Mouse (Mus musculus) lung, postnatal 0 days (tissue): ENCODE measurements at regions not wholly inside any gene's neighbourhood (a gene's known extent, or its start where the extent isn't known, plus 50 kb on each side); places are given as distances from the start of the nearest gene placed in this dataset.
"Not testable (repeated sequence)": the region's sequence is repeated elsewhere in the genome, so short reads cannot be mapped to it uniquely, and the experiment has no call there.

Experiments
- ATAC-seq: fragments of 200-750 bp; cut with Nextera tagmentation; 2 replicates; pipeline ENCODE4 v1.8.0; 2017; ENCODE audit warnings: moderate library complexity
- DNase-seq: peaks from one replicate; pipeline ENCODE4 v3.0.0-alpha.2; 2016; ENCODE audit warnings: low spot score
- H3K27ac ChIP-seq: fragments of 300-500 bp; sonication (generic); 2 replicates; pipeline ENCODE4 v1.5.1; 2014; ENCODE audit warnings: antibody characterized with exemption, mild to moderate bottlenecking, low read length, mixed read lengths
- H3K27me3 ChIP-seq: fragments of 300-500 bp; sonication (generic); replicated peaks from 2 replicates; pipeline ENCODE4 v1.6.1; 2014; ENCODE audit warnings: low read length, mixed read lengths; ENCODE audit not compliant: insufficient read depth
- H3K36me3 ChIP-seq: fragments of 300-500 bp; sonication (generic); 2 replicates; pipeline ENCODE4 v1.6.1; 2014; ENCODE audit warnings: low read length, mixed read lengths; ENCODE audit not compliant: insufficient read depth
- H3K4me1 ChIP-seq: fragments of 300-500 bp; sonication (generic); 2 replicates; pipeline ENCODE4 v1.6.1; 2014; ENCODE audit warnings: antibody characterized with exemption, low read depth, low read length, mixed read lengths; ENCODE audit not compliant: insufficient read depth
- H3K4me2 ChIP-seq: fragments of 300-500 bp; sonication (generic); replicated peaks from 2 replicates; pipeline ENCODE4 v1.6.1; 2014; ENCODE audit warnings: low read depth, mild to moderate bottlenecking, low read length, moderate library complexity, mixed read lengths
- H3K4me3 ChIP-seq: fragments of 300-500 bp; sonication (generic); 2 replicates; pipeline ENCODE4 v1.5.1; 2014; ENCODE audit warnings: low read depth, low read length
- H3K9ac ChIP-seq: fragments of 300-500 bp; sonication (generic); replicated peaks from 2 replicates; pipeline ENCODE4 v1.6.1; 2014; ENCODE audit warnings: low read depth, mild to moderate bottlenecking
- H3K9me3 ChIP-seq: fragments of 300-500 bp; sonication (generic); 2 replicates; pipeline ENCODE4 v1.6.1; 2016; ENCODE audit warnings: low read length, mixed read lengths
- CTCF ChIP-seq: IDR thresholded peaks from 2 replicates; pipeline ENCODE4 v1.5.1; 2016; ENCODE audit warnings: antibody characterized with exemption, mild to moderate bottlenecking
- EP300 ChIP-seq: IDR thresholded peaks from 2 replicates; pipeline ENCODE4 v1.6.1; 2016; ENCODE audit warnings: antibody characterized with exemption, mild to moderate bottlenecking, control low read depth
- WGBS: fragments of 180-500 bp; shearing (Covaris S2); extraction: QIAGEN DNeasy Blood & Tissue Kit; methylation state at CpG from one replicate; pipeline ENCODE4 v1.1.7; 2014; 5-methylcytosine and 5-hydroxymethylcytosine counted together

- no peak for DNase-seq
- WGBS = 39% methylated on average over 2 of the region's 2 CpGs
Observed at GRCm38 (mm10) chr8:37227091-37227490, 233.7 kb downstream of the AI429214 start.

GRCm38 (mm10) chr8:37237306-37237705 lies 243.9 kb downstream of the AI429214 start:
- 81% methylated on average over 2 of the region's 2 CpGs for WGBS
- H3K4me1 ChIP-seq = no peaks in the 10 kb centered on the region
- no peak overlapping the region for H3K9ac ChIP-seq
- DNase-seq = no peak
- H3K27me3 ChIP-seq = no peaks in the 10 kb centered on the region
- no peaks in the 10 kb centered on the region for H3K9me3 ChIP-seq
- H3K4me2 ChIP-seq = no peak overlapping the region
- no peak for ATAC-seq
- TF ChIP-seq EP300 = no peak
- no peak for TF ChIP-seq CTCF
- no peak overlapping the region for H3K4me3 ChIP-seq
- H3K27ac ChIP-seq = no peak overlapping the region
- no peaks in the 10 kb centered on the region for H3K36me3 ChIP-seq

More at GRCm38 (mm10) chr8:37227091-37227490, 233.7 kb downstream of the AI429214 start:
- no peak for TF ChIP-seq CTCF
- no peak for ATAC-seq
- Histone ChIP-seq H3K9ac (no peak overlapping the region), H3K27ac (no peak overlapping the region), H3K4me2 (no peak overlapping the region), H3K9me3 (no peaks in the 10 kb centered on the region), H3K4me1 (no peaks in the 10 kb centered on the region), H3K4me3 (no peak overlapping the region), H3K27me3 (no peaks in the 10 kb centered on the region), H3K36me3 (no peaks in the 10 kb centered on the region)

GRCm38 (mm10) chr8:37239354-37239753 lies 245.9 kb downstream of the AI429214 start:
- Histone ChIP-seq H3K4me1 (no peaks in the 10 kb centered on the region), H3K4me2 (no peak overlapping the region), H3K36me3 (no peaks in the 10 kb centered on the region), H3K9me3 (no peaks in the 10 kb centered on the region), H3K27ac (no peak overlapping the region), H3K4me3 (no peak overlapping the region), H3K27me3 (no peaks in the 10 kb centered on the region), H3K9ac (no peak overlapping the region)
- DNase-seq (no peak), ATAC-seq (no peak)
- no peak for TF ChIP-seq EP300
- no peak for TF ChIP-seq CTCF

GRCm38 (mm10) chr8:37251234-37251633 lies 257.8 kb downstream of the AI429214 start:
- 70% methylated on average over 7 of the region's 7 CpGs for WGBS
- not testable (repeated sequence) for H3K36me3 ChIP-seq, H3K9me3 ChIP-seq, H3K4me2 ChIP-seq, ATAC-seq, DNase-seq, H3K4me1 ChIP-seq, H3K9ac ChIP-seq, H3K4me3 ChIP-seq, H3K27ac ChIP-seq, H3K27me3 ChIP-seq

- Histone ChIP-seq H3K9ac (no peak overlapping the region), H3K27ac (no peak overlapping the region), H3K4me1 (no peaks in the 10 kb centered on the region), H3K36me3 (no peaks in the 10 kb centered on the region), H3K9me3 (no peaks in the 10 kb centered on the region), H3K4me3 (no peak overlapping the region), H3K4me2 (no peak overlapping the region), H3K27me3 (no peaks in the 10 kb centered on the region)
- no peak for TF ChIP-seq EP300
- no peak for TF ChIP-seq CTCF
- ATAC-seq (no peak), DNase-seq (no peak)
- WGBS = 72% methylated on average over 7 of the region's 7 CpGs
Observed at GRCm38 (mm10) chr8:37291069-37291850, 297.9 kb downstream of the AI429214 start.
